In genomic region chr7:76127641-76128111, GRCm38 (mm10) we compare ENCODE assay signal across 13 mouse cellular contexts.
DNase-seq lines count a peak whose midpoint lies in the region; ATAC-seq lines count a peak whose summit lies in the region.
"Had no signal": no experiment of that assay in that cellular context is flagged by ENCODE, and none has a peak within 500 bp of the region (broad histone marks: within the 10 kb centered on the region; RNA-seq: fewer than 3 reads in every experiment).

No protein-coding gene starts in this region.

- H3K36me3 ChIP-seq in hindbrain, embryonic 14.5 days (replicated peaks; ENCODE audit: control insufficient read depth, insufficient read depth), result no peaks in the 10 kb centered on the region
- H3K36me3 ChIP-seq: embryonic facial prominence, embryonic 12.5 days; hindbrain, embryonic 15.5 days had no signal

- H3K27ac ChIP-seq in hindbrain, embryonic 14.5 days, result no peak overlapping the region
- H3K27ac ChIP-seq: embryonic facial prominence, embryonic 12.5 days; hindbrain, embryonic 15.5 days; liver, embryonic 14.5 days had no signal

- no peak overlapping the region for H3K9ac ChIP-seq in hindbrain, embryonic 14.5 days
- H3K9ac ChIP-seq: embryonic facial prominence, embryonic 12.5 days; hindbrain, embryonic 15.5 days; liver, embryonic 14.5 days had no signal

- H3K27me3 ChIP-seq in hindbrain, embryonic 14.5 days (ENCODE audit: control insufficient read depth, insufficient read depth, low read length), result no peaks in the 10 kb centered on the region
- H3K27me3 ChIP-seq: embryonic facial prominence, embryonic 12.5 days; hindbrain, embryonic 15.5 days had no signal

- H3K4me2 ChIP-seq in hindbrain, embryonic 14.5 days (replicated peaks), result no peak overlapping the region
- H3K4me2 ChIP-seq: embryonic facial prominence, embryonic 12.5 days; hindbrain, embryonic 15.5 days had no signal

- H3K4me3 ChIP-seq in hindbrain, embryonic 14.5 days (replicated peaks; ENCODE audit: low read length), result no peak overlapping the region
- H3K4me3 ChIP-seq: embryonic facial prominence, embryonic 12.5 days; hindbrain, embryonic 15.5 days; myocyte had no signal

- no peak for ATAC-seq in activated CD4-positive, CD25-positive, alpha-beta regulatory T cell, adult 4 months
- ATAC-seq in granulocyte monocyte progenitor cell, adult 5-6 weeks (replicated peaks; ENCODE audit: poor library complexity, severe bottlenecking), result no peak
- no peak for ATAC-seq in hindbrain, embryonic 14.5 days (ENCODE audit: low FRiP score)

- DNase-seq in urinary bladder, postnatal 14 days (ENCODE audit: low spot score), result peak; percentile 60
- DNase-seq in urinary bladder, postnatal 10 days (ENCODE audit: low spot score), result no peak
- peak; percentile 69 to 74 for DNase-seq in frontal cortex, postnatal 36 days (ENCODE audit: low spot score in 2 of 2)
- DNase-seq in left cerebral cortex, adult 18-20 months (ENCODE audit: low spot score in 2 of 2), result peak; percentile 46 to 58
- peak; percentile 86 for DNase-seq in telencephalon, adult 2 months (ENCODE audit: low read depth, low spot score)
- DNase-seq in hindbrain, embryonic 14.5 days (ENCODE audit: low spot score), result no peak
- DNase-seq: thymus, postnatal 4 days had no signal

- WGBS in hindbrain, embryonic 14.5 days, result 63% methylated on average over 2 of the region's 2 CpGs

- no peaks in the 10 kb centered on the region for H3K4me1 ChIP-seq in hindbrain, embryonic 14.5 days (replicated peaks; ENCODE audit: control insufficient read depth, insufficient read depth, low read length)
- H3K4me1 ChIP-seq: embryonic facial prominence, embryonic 12.5 days; hindbrain, embryonic 15.5 days had no signal

- H3K9me3 ChIP-seq in hindbrain, embryonic 14.5 days (ENCODE audit: control insufficient read depth, low read length), result no peaks in the 10 kb centered on the region
- H3K9me3 ChIP-seq: embryonic facial prominence, embryonic 12.5 days; hindbrain, embryonic 15.5 days had no signal

Comparison
In these comparisons a context has a peak if more than half of its experiments do, and no peak if none do; other contexts are left out.
1. DNase-seq: peak in urinary bladder, postnatal 14 days (single experiment), frontal cortex, postnatal 36 days (2 of 2), left cerebral cortex, adult 18-20 months (2 of 2) and telencephalon, adult 2 months (single experiment); none in urinary bladder, postnatal 10 days (single experiment) and hindbrain, embryonic 14.5 days (single experiment).